Mouse (Mus musculus): ENCODE measurements around the gene Fastkd2. TPM values are rescaled to one million over a fixed set of nuclear protein-coding genes. Genes with fewer than 3 reads are reported as not detected.

The Fastkd2 gene
- polyA plus RNA-seq, 1 experiment from 2014 or later: 57.5 TPM

Other genes starting within 250 kb of the Fastkd2 start
- not detected in 2 replicates for gene Gm39653, start 114.6 kb upstream of the Fastkd2 start, polyA plus RNA-seq (2014; fragmentation: Nextera tagmentation; extraction: Ambion mirVana)
- gene Dytn, start 43.7 kb upstream of the Fastkd2 start, polyA plus RNA-seq (2014; fragmentation: Nextera tagmentation; extraction: Ambion mirVana): 0.16 and 0.28 TPM in 2 replicates
- gene Mdh1b, start 296 bp upstream of the Fastkd2 start, polyA plus RNA-seq (2014; fragmentation: Nextera tagmentation; extraction: Ambion mirVana): 0.54 and 1.7 TPM in 2 replicates
- 0.26 and 0.43 TPM in 2 replicates for gene 4933402D24Rik, start 38.7 kb downstream of the Fastkd2 start, polyA plus RNA-seq (2014; fragmentation: Nextera tagmentation; extraction: Ambion mirVana)